ENCODE assay signal across 7 mouse cellular contexts in genomic region chr3:89872209-89872608, GRCm38 (mm10). TPM values are rescaled to one million over a fixed set of nuclear protein-coding genes. Genes with fewer than 3 reads are reported as not detected.
DNase-seq lines count a peak whose midpoint lies in the region; ATAC-seq lines count a peak whose summit lies in the region.

No protein-coding gene starts in this region.

- DNase-seq in 3T3-L1 (ENCODE audit: low read depth, low spot score) (peak; percentile 63), adipocyte (ENCODE audit: low spot score) (no peak)
- peak; percentile 84 to 87 for DNase-seq in CD8-positive naive resting alpha-beta T cell, adult 2 months (ENCODE audit: low read depth in 2 of 2, low spot score in 2 of 2)
- DNase-seq in kidney, postnatal 10 days = peak; percentile 44
- no peak for DNase-seq in layer of hippocampus, adult 9-11 months
- no peak for DNase-seq in right cerebral cortex, postnatal 4 days

- peak; percentile 55; the same call in 1 of the 2 replicates for ATAC-seq in monocyte, adult 5-6 weeks (replicated peaks; ENCODE audit: insufficient number of reproducible peaks, low FRiP score, low TSS enrichment, poor library complexity, severe bottlenecking)

RNA-seq across cellular contexts. Expression of gene Il6ra, which starts 40.8 kb away (rescaled TPM):
- total RNA-seq in monocyte, adult 5-6 weeks (2017) = 36.2 to 60.6 TPM (median 43.2 TPM) in 3 replicates

RNA-seq across cellular contexts. Expression of gene She, which starts 41.0 kb away (rescaled TPM):
- total RNA-seq in monocyte, adult 5-6 weeks (2017) = not detected in 3 replicates

Comparison
In these comparisons a context has a peak if more than half of its experiments do, and no peak if none do; other contexts are left out.
1. DNase-seq: peak in 3T3-L1 (single experiment), CD8-positive naive resting alpha-beta T cell, adult 2 months (2 of 2) and kidney, postnatal 10 days (single experiment); none in adipocyte (single experiment), layer of hippocampus, adult 9-11 months (single experiment) and right cerebral cortex, postnatal 4 days (single experiment).